Mouse (Mus musculus): Measurements from ENCODE around the gene Haao.
"Not testable (repeated sequence)": the region's sequence is repeated elsewhere in the genome, so short reads cannot be mapped to it uniquely, and the experiment has no call there.

Gene Haao

GRCm38 (mm10) chr17:83862134-83862881 is 14.5 kb upstream of the Haao start:
- DNase-seq: peak; percentile 57 to 68

DNA sequence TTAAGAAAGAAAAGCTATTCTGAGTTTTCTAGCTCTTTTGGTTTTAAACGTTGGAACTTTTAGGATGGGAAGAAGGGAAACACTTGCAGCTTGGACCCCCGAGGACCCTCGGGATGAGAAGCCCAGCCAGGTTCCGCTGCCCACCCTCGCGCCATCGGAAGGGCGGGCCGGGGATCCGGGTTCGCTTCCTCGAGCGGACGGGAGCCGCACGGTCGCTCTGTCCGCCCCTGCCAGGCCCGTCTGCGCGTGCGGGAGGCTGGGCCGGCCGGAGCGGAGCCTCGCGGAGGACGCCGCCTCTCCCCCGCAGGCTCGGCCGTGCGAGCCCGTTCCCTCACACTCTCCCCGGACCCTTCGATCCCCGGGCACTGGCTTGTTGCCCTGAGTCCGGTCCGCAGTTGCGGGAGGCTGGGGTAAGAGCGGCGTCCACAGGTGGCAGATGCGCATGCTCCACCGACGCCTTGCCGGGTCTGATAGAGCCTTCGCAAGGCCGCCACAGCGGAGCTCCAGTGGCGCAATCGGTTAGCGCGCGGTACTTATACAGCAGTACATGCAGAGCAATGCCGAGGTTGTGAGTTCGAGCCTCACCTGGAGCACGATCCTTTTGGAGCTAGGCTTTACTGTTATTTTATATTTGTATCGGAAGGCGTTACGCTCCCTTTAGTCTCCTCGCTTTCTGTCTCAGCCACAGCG is 13.8 kb upstream of the Haao start:
- DNase-seq: peak; percentile 92 to 96

DNA sequence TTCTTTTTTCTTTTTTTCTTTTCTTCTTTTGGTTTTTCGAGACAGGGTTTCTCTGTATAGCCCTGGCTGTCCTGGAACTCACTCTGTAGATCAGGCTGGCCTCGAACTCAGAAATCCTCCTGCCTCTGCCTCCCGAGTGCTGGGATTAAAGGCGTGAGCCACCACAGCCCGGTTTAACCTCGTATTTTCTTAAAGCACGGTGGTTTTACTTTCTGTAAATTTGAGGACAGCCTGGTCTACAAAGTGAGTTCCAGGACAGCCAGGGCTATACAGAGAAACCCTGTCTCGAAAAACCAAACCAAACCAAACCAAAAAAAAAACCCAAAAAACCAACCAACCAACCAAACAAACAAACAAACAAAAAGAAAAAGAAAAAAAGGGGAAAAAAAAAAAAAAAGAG is 13.2 kb upstream of the Haao start:
- not testable (repeated sequence) for DNase-seq

- no peak for DNase-seq
Observed at GRCm38 (mm10) chr17:83860224-83860623, 12.5 kb upstream of the Haao start.

GRCm38 (mm10) chr17:83859639-83860038 is 11.9 kb upstream of the Haao start:
- no peak for DNase-seq

- no peak for DNase-seq
Observed at GRCm38 (mm10) chr17:83858413-83858812, 10.7 kb upstream of the Haao start.

DNA sequence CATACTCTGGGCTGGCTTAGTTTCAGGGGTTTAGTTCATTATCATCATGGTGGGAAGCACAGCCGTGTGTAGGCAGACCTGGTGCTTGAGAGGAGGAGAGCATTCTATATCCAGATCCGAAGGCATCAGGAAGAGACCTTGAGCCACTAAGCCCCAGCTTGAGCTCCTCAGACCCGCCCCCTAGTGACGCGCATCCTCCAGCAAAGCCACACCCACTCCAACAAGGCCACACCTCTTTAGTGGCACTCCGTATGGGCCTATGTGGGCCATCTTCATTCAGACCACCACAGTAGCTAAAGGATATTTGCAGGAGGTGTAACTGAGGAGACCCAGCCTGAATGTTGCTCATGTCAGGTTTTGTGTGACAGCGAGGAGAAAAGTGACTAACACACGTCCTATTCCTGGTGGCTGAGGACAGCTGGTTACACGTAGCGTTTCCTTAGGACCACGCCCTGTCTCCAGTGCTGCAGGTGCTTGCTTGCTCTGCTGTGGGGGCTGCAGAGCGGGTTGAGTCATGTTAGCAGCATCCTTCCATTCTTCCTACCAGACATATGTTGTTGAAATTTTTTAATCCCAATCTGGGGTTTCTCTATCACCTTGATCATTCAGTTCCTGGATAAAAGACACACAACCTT is 6.6 kb upstream of the Haao start:
- no peak for DNase-seq

DNA sequence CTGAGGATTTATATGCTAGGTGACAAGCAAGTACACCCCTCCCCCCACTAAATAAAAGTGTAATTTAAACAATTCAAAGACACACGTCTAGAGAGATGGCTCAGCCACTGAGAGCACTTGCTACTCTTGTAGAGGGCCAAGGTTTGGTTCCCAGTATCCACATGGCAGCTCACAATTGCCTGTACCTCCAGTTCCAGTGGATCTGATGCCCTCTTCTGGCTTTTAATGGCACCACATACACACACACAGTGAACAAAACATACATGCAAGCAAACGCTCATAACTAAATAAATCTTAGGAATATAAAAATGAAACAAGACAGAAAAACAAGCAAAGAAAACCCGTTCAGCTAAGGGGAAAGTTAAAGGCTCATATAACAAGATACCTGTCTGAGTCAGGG is 6.1 kb upstream of the Haao start:
- no peak for DNase-seq

DNA sequence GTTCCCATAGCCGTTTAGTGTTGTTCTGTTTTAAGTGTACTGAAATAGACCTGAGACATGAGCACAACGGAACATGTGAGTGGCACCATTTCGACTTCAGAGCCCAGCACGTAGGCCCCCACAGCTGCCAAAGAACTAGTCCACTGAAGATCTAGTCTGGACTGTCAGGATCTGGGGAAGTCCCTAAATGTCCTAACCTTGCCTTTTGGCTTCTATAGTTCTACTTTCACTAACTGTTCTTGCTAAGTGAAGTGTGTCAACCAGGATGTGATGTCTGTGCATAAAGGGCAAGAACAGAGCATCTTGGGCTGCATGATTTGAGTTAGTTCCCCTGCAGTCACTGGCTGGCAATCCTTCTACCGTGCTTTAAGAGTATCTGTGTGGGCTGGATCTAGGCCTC is 3.1 kb upstream of the Haao start:
- DNase-seq: no peak

GRCm38 (mm10) chr17:83850458-83850857 is 2.7 kb upstream of the Haao start:
- DNase-seq: peak; percentile 78 to 94

DNA sequence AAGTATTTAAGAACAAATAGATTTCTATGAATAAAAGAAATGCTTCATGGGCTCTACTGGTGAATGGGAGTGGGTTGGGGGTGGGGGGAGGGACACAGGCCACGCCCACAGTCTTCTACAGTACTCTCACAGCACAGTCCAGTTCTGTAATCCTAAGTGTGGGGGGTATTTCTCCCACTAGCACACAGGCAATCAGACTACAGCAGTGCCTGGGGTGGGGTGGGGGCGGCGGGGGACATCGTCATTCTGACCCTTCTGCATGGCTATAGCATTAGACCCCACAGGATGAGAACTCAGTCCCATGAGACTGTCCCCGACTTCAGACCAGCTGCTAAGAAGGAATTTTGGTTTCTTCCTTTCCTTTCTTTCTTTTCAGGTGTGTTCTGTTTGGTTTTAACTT is 2.0 kb upstream of the Haao start:
- DNase-seq: no peak

GRCm38 (mm10) chr17:83849081-83849675 is 1.4 kb upstream of the Haao start:
- DNase-seq: no peak

DNA sequence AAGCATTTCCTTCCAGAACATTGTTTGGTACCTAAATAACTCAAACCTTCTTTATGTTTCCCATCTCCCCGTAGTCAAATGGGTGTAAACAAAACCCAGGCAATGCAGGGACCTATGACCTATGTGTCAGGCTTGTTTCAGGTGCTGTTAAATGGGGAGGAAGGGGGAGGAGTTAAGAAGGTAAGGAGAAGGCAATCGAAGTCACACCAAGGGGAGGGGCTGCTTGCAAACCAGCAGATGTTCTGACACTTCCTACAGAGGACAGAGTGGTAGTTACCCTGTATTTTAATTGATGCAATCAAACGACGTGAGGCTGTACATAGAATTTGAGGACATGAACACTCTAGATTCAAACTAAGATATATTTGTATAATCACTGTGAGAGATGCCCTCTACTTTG is 719 bp upstream of the Haao start:
- DNase-seq: no peak

DNA sequence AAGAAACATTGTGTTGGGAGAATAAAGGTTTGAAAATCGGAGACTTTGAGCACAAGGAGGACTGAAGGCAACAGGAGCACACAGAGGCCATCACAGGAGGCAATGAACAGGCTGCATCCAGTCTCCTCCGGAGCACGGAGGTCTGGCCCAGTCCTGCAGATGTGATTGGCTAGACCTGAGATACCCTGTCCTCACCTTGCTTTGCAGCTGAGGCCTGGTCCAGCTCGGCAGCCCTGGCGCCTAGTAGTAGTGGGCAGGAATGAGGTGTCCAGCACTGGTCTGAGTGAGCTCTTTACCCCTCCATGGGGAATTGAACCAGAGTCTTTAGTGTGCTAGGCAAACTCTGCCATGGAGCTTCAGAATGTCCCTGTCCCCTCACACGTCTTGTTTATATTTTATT is 663 bp downstream of the Haao start:
- DNase-seq: no peak

DNA sequence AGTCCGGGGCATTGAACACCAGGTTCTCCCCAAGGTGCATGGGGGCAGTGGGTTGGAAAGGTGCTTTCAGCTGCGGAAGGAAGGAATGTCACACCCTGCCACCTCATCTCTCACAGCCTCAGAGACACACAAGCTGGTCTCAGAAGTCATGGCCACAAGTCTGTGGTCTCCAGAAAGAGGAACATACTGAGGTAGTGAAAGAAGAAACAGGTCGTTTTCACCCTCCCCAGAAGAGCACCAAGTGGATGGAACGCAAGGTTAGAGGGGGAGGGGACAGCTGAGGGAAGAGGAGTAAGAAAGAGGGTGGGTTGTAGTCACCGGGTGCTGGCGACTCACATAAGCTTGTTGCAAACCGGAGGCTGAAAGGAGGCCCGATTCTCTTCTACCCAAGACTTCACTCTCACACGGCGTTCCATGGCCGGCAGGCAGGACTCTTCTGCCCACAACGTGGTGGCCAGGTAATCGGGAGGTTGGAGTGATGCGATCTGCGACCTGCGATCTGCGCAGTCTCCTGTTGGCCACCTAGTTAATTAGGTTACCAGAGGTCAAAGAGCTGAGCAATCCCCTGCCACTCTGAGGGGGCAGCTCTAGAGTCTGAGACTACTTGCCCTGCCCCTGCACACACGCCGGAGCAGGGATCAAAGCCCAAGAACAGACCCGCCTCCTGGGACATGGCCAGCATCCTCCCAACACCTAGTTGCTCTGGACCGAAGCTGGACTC is 1.3 kb downstream of the Haao start:
- peak; percentile 69 to 71 for DNase-seq

DNA sequence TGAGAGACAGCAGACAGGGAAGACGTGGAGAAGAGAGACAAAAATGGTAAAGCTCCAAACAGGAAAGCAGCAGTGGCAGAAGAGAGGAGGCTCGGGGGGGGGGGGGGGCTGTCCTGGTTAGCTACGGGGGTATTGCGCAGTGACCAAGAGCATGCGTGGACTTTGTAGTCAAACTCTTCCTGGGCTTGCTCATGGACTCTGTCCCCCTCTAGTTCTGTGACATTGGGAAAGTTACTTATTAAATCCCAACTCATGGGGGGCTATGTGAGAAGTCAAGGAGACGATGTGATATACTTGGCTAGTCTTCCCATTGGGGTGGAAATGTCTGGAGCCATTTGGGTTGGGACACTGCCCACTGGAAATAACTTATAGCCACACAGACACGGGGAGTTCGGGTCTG is 2.2 kb downstream of the Haao start:
- no peak for DNase-seq

- DNase-seq: no peak
Observed at GRCm38 (mm10) chr17:83843780-83844179, 4.0 kb downstream of the Haao start.

GRCm38 (mm10) chr17:83841011-83841410 is 6.8 kb downstream of the Haao start:
- no peak for DNase-seq

- no peak for DNase-seq
Observed at GRCm38 (mm10) chr17:83839132-83839531, 8.6 kb downstream of the Haao start.

DNA sequence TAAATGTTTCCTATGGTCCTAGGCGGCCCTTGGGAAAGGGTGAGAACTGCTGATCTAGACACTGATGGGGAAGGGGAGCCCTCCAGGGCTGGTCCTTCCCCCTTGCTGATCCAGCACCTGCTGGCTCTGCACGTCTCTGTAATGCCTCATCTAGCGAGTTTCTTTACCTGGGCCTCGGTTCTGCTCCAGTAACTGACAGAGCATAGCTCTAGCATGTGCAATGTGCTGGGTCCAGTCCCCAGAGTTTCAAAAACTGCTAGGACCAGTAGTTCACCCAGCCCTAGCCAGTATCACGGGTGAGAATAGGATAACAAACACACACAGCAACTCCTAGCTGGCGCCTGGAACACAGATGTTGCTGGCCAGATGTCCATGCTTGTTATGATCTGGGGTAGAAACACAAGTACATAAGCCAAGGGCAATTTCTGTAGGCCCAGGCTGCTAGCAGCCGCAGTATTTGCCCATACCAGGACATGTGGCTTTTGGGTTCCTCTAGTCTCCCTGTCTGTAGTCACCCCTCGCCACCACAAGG is 10.0 kb downstream of the Haao start:
- DNase-seq: no peak

DNA sequence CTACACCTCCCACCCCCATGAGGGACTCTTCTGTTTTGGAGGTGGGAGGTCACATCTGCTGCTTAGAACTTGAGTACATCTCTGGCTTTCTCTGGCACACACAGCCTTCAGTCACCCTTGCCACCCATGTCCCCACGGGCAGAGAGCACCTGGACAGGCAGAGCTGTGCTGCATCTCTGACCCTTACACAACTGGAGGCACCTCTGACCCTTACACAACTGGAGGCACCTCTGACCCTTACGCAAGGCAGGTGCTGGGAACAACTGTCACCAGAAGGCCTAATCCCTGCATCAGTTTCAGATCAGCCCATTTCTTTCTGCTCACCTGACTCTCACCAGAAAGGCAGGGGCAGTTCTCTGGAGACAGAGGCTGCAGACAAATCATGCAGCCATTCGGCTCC is 11.7 kb downstream of the Haao start:
- DNase-seq: no peak

- DNase-seq: no peak
Observed at GRCm38 (mm10) chr17:83834120-83834519, 13.6 kb downstream of the Haao start.

Measured in spleen, adult 18-20 months (tissue).